Mouse (Mus musculus) liver, embryonic 12.5 days (tissue): ENCODE data around the gene Peg3. TPM values are rescaled to one million over a fixed set of nuclear protein-coding genes. Genes with fewer than 3 reads are reported as not detected.
A peak's percentile ranks its signal among the peaks of the same experiment; 100 is the strongest.

ENCODE experiments used
- ATAC-seq: fragments of 200-750 bp; cut with Nextera tagmentation; 2 replicates; pipeline ENCODE4 v1.8.0; 2017; ENCODE audit warnings: moderate number of reproducible peaks, mild to moderate bottlenecking, moderate library complexity
- H3K27ac ChIP-seq: fragments of 300-500 bp; sonication (generic); 2 replicates; pipeline ENCODE4 v1.5.1; 2016; ENCODE audit warnings: mild to moderate bottlenecking
- H3K27me3 ChIP-seq: fragments of 300-500 bp; sonication (generic); replicated peaks from 2 replicates; pipeline ENCODE4 v1.6.1; 2016; ENCODE audit warnings: mild to moderate bottlenecking, moderate library complexity
- H3K36me3 ChIP-seq: fragments of 300-500 bp; sonication (generic); 2 replicates; pipeline ENCODE4 v1.6.1; 2016; ENCODE audit warnings: mild to moderate bottlenecking, moderate library complexity
- H3K4me1 ChIP-seq: fragments of 300-500 bp; sonication (generic); 2 replicates; pipeline ENCODE4 v1.6.1; 2016
- H3K4me2 ChIP-seq: fragments of 300-500 bp; sonication (generic); 2 replicates; pipeline ENCODE4 v1.6.1; 2016; ENCODE audit warnings: mild to moderate bottlenecking, moderate library complexity
- H3K4me3 ChIP-seq: fragments of 300-500 bp; sonication (generic); 2 replicates; pipeline ENCODE4 v1.5.1; 2016; ENCODE audit warnings: mild to moderate bottlenecking, moderate library complexity
- H3K9ac ChIP-seq: fragments of 300-500 bp; sonication (generic); 2 replicates; pipeline ENCODE4 v1.6.1; 2016; ENCODE audit warnings: mild to moderate bottlenecking, moderate library complexity
- H3K9me3 ChIP-seq: fragments of 300-500 bp; sonication (generic); replicated peaks from 2 replicates; pipeline ENCODE4 v1.6.1; 2016; ENCODE audit warnings: mild to moderate bottlenecking, moderate library complexity
- WGBS: fragments of 180-500 bp; shearing (Covaris S2); methylation state at CpG from one replicate; pipeline ENCODE4 v1.1.7; 2016; ENCODE audit not compliant: insufficient replicate concordance; 5-methylcytosine and 5-hydroxymethylcytosine counted together
- polyA plus RNA-seq: library from polyadenylated mRNA; unstranded; fragments of >200 nt; fragmentation: Nextera tagmentation; extraction: Ambion mirVana; gene quantifications from 2 replicates; pipeline ENCODE4 v1.2.1, GENCODE M21; 2016

Peg3 gene
- polyA plus RNA-seq, 1 experiment from 2014 or later = 75.1 TPM

- ATAC-seq = no peak
- peaks cover 61% of the 10 kb centered on the region for H3K36me3 ChIP-seq
- no peak overlapping the region for H3K27ac ChIP-seq
- H3K9ac ChIP-seq = no peak overlapping the region
- 77% methylated on average over 17 of the region's 17 CpGs for WGBS
- no peak overlapping the region for H3K4me2 ChIP-seq
- H3K4me3 ChIP-seq = no peak overlapping the region
- H3K9me3 ChIP-seq = peaks cover 26% of the 10 kb centered on the region; the same call in 1 of the 2 replicates
- no peaks in the 10 kb centered on the region for H3K27me3 ChIP-seq
- H3K4me1 ChIP-seq = no peaks in the 10 kb centered on the region
Measured at GRCm38 (mm10) chr7:6708451-6709180, 21.6 kb downstream of the Peg3 start.

DNA sequence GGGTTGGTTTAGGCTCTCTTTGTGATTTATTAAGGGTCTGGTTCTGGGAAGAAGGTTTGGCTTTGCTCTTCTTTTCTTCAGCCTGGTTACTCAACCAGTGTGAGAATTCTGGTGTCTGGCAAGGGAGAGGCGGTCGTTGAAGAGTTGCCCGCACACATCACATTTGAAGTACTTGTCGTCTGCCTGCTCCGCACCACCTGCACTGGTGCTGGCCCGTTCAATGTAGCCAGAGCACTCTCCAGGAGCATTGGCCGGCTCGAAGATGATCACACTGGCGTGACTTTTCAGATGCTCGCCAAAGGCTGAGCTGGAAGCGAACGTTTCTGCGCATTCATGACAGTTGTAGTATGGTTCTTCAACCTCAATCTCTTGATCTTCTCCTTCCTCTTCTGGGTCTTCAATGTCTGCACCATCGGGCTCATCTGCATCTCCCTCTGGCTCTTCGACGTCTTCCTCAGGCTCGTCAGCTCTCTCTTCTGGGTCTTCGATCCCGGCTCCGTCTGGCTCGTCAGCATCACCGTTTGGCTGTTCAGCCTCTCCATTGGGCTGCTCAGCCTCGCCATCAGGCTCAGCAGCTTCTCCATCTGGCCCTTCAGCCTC, 22.7 kb downstream of the Peg3 start:
- 80% methylated on average over 23 of the region's 23 CpGs for WGBS
- ATAC-seq = no peak
- Histone ChIP-seq H3K4me2 (no peak overlapping the region), H3K4me1 (no peaks in the 10 kb centered on the region), H3K36me3 (peaks cover 54% of the 10 kb centered on the region), H3K27me3 (no peaks in the 10 kb centered on the region), H3K9me3 (peaks cover 26% of the 10 kb centered on the region; the same call in 1 of the 2 replicates), H3K9ac (no peak overlapping the region), H3K4me3 (no peak overlapping the region), H3K27ac (no peak overlapping the region)

DNA sequence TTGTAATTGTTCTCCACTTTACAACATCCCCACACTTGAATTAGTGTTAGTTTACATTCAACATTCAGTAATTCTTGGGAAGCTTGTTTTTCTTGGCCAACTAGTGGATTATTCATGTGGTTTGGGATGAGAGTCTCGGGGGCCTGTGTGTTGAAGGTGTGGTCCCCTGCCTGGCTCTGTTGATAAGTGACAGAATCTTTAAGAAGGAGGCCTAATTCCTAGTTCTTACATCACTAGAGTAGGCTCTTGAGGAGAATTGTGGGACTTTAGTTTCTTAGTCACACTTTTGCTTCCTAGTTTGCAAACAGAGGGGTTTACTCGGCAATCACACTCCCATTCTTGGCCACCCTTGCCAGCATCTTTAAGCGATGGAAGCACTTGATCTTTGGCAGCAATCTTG, 31.0 kb downstream of the Peg3 start:
- no peak overlapping the region for H3K27ac ChIP-seq
- no peak for ATAC-seq
- H3K9me3 ChIP-seq = no peaks in the 10 kb centered on the region
- no peaks in the 10 kb centered on the region for H3K27me3 ChIP-seq
- 62% methylated on average over 3 of the region's 3 CpGs for WGBS
- H3K4me2 ChIP-seq = no peak overlapping the region
- no peak overlapping the region for H3K9ac ChIP-seq
- no peaks in the 10 kb centered on the region for H3K36me3 ChIP-seq
- no peak overlapping the region for H3K4me3 ChIP-seq
- H3K4me1 ChIP-seq = no peaks in the 10 kb centered on the region

- Histone ChIP-seq H3K9ac (0 out of 2 replicates have a peak within 1 kb of the TSS, but pooled peaks have one; percentile 35), H3K4me1 (no peaks in the 10 kb centered on the region), H3K27ac (no peak within 1 kb of the TSS), H3K27me3 (no peaks in the 10 kb centered on the region), H3K36me3 (no peaks in the 10 kb centered on the region), H3K9me3 (no peaks in the 10 kb centered on the region), H3K4me2 (peak within 1 kb of the TSS; percentile 59), H3K4me3 (peak within 1 kb of the TSS; percentile 48)
- peak; percentile 96 for ATAC-seq
- 12% methylated on average over 32 of the region's 32 CpGs for WGBS
Measured at GRCm38 (mm10) chr7:6696241-6697045, 33.8 kb downstream of the Peg3 start, which contains the start of gene Zim1. Zim1 (minus strand) TSS chr7:6696450.

DNA sequence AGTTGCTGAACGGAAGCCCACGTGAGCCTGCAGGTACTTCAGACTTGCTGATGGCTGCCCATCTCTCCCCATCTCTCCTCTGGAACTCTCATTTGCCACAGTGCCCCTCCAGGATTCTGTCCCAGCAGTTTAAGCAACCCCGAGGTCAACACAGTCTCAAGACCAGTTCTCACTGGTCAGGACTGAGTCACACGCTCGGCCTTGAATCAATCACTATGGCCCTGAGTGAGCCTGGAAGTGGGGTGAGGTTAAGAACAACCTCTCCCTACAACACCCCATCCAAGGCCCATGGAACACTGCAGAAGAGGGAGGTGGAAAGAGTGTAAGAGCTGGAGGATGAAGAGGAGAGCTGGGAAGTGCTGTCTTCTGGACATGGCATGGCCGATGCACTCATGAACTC, 44.7 kb downstream of the Peg3 start:
- H3K27ac ChIP-seq = no peak overlapping the region
- peaks cover 4% of the 10 kb centered on the region; the same call in 1 of the 2 replicates for H3K36me3 ChIP-seq
- 80% methylated on average over 6 of the region's 6 CpGs for WGBS
- no peak overlapping the region for H3K4me3 ChIP-seq
- no peak overlapping the region for H3K4me2 ChIP-seq
- H3K27me3 ChIP-seq = no peaks in the 10 kb centered on the region
- H3K9ac ChIP-seq = no peak overlapping the region
- H3K4me1 ChIP-seq = no peaks in the 10 kb centered on the region
- H3K9me3 ChIP-seq = no peaks in the 10 kb centered on the region
- no peak for ATAC-seq

DNA sequence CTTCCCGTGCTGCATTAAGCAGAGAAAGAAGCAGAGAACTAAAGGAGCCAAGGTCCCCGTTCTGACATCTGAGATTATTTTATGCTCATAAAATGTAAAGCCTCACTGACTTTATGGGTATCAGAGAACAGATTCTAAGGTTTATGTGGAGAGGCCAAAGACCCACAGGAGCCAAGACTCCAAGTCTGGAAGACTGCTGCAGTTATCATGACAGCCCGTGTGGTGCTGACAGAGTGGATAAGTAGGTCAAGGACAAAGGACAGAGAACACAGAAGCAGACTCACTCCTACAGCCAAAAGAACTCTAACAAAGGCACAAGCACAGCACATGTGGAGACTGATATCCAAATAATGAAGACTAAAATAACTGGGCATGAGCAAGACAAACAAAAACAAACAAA, 63.5 kb downstream of the Peg3 start:
- no peaks in the 10 kb centered on the region for H3K9me3 ChIP-seq
- no peaks in the 10 kb centered on the region for H3K27me3 ChIP-seq
- 56% methylated on average over 3 of the region's 3 CpGs for WGBS
- no peaks in the 10 kb centered on the region for H3K36me3 ChIP-seq
- H3K9ac ChIP-seq = no peak overlapping the region
- no peak overlapping the region for H3K27ac ChIP-seq
- H3K4me3 ChIP-seq = no peak overlapping the region
- H3K4me2 ChIP-seq = no peak overlapping the region
- no peak for ATAC-seq
- no peaks in the 10 kb centered on the region for H3K4me1 ChIP-seq

DNA sequence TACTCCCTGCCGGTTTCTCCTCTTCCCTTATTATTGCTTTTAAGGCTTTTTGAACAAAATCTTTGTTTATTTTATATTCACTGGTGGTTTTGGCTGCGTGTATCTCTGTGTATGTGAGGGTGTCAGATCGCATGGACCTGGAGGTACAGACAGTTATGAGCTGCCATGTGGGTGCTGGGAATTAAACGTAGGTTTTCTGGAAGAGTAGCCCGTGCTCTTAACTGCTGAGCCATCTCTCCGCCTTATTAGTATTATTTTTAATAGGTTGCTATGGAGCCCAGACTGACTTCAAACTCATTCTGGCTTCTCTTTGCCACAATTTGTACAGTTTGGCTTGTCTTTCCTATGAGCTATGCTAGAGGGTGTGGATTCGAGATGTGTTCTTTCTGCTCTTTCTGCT, 66.8 kb downstream of the Peg3 start:
- Histone ChIP-seq H3K4me2 (no peak overlapping the region), H3K36me3 (no peaks in the 10 kb centered on the region), H3K9me3 (no peaks in the 10 kb centered on the region), H3K4me1 (no peaks in the 10 kb centered on the region), H3K4me3 (no peak overlapping the region), H3K9ac (no peak overlapping the region), H3K27me3 (no peaks in the 10 kb centered on the region), H3K27ac (no peak overlapping the region)
- ATAC-seq = no peak
- 63% methylated on average over 7 of the region's 7 CpGs for WGBS

GRCm38 (mm10) chr7:6659605-6660004, 70.6 kb downstream of the Peg3 start:
- WGBS = 11% methylated on average over 2 of the region's 2 CpGs
- no peaks in the 10 kb centered on the region for H3K4me1 ChIP-seq
- no peak overlapping the region for H3K4me2 ChIP-seq
- no peak overlapping the region for H3K27ac ChIP-seq
- no peak overlapping the region for H3K4me3 ChIP-seq
- H3K9ac ChIP-seq = no peak overlapping the region
- H3K36me3 ChIP-seq = no peaks in the 10 kb centered on the region
- no peaks in the 10 kb centered on the region for H3K27me3 ChIP-seq
- no peaks in the 10 kb centered on the region for H3K9me3 ChIP-seq
- no peak for ATAC-seq

- no peak for ATAC-seq
- H3K9me3 ChIP-seq = no peaks in the 10 kb centered on the region
- 72% methylated on average over 7 of the region's 7 CpGs for WGBS
- no peaks in the 10 kb centered on the region for H3K4me1 ChIP-seq
- no peak overlapping the region for H3K27ac ChIP-seq
- no peak overlapping the region for H3K4me3 ChIP-seq
- no peaks in the 10 kb centered on the region for H3K27me3 ChIP-seq
- no peak overlapping the region for H3K9ac ChIP-seq
- no peak overlapping the region for H3K4me2 ChIP-seq
- H3K36me3 ChIP-seq = no peaks in the 10 kb centered on the region
Measured at GRCm38 (mm10) chr7:6658606-6659005, 71.6 kb downstream of the Peg3 start.

Other genes starting within 250 kb of the Peg3 start
- gene Olfr5, start 243.5 kb downstream of the Peg3 start, polyA plus RNA-seq = not detected in 2 replicates
- gene Olfr1347, start 230.7 kb downstream of the Peg3 start, polyA plus RNA-seq = not detected in 2 replicates
- gene Olfr1348, start 221.7 kb downstream of the Peg3 start, polyA plus RNA-seq = not detected in 2 replicates
- gene Olfr1349, start 207.5 kb downstream of the Peg3 start, polyA plus RNA-seq = not detected in 2 replicates
- not detected in 2 replicates for gene Olfr1350, start 165.6 kb downstream of the Peg3 start, polyA plus RNA-seq
- 2.1 and 2.8 TPM in 2 replicates for gene Zim1, start 34.0 kb downstream of the Peg3 start, polyA plus RNA-seq
- gene Usp29, start 147 bp upstream of the Peg3 start, polyA plus RNA-seq = 2.7 and 3.7 TPM in 2 replicates